Mouse (Mus musculus) testis, adult 2 months (tissue): Measurements from ENCODE around the gene Usp47.

Experiments
- CTCF ChIP-seq: fragments of 200-500 bp; IDR thresholded peaks from 2 replicates; pipeline ENCODE4 v1.5.1; 2012; ENCODE audit warnings: low read depth, mild to moderate bottlenecking, inconsistent platforms, low read length, moderate library complexity; ENCODE audit not compliant: control insufficient read depth, insufficient read depth, insufficient replicate concordance
- POLR2A ChIP-seq: fragments of 200-500 bp; IDR thresholded peaks from 2 replicates; pipeline ENCODE4 v1.6.1; 2012; ENCODE audit warnings: low read depth, mild to moderate bottlenecking, inconsistent platforms, low read length, moderate library complexity; ENCODE audit not compliant: control insufficient read depth

- TF ChIP-seq CTCF, result no peak
- TF ChIP-seq POLR2A, result no peak
Measured at GRCm38 (mm10) chr7:112140725-112141124, 117.4 kb downstream of the Usp47 start.
